Mouse (Mus musculus) urinary bladder, postnatal 4 days (tissue): ENCODE data around the gene Me1.

Experiments used
- DNase-seq, 2 experiments: peaks; one replicate each; pipeline ENCODE4 v3.0.0; 2021 to 2022; ENCODE audit warnings: low spot score in 2 of 2

Me1 gene

GRCm38 (mm10) chr9:86695818-86696261 lies at the start of gene Me1:
Gene Me1, minus strand, starts transcription at chr9:86695953.
- peak in 1 of 2 experiments; percentile 40 for DNase-seq

- no peak for DNase-seq
These were observed 48.3 kb upstream of the Me1 start for GRCm38 (mm10) chr9:86744041-86744440.

GRCm38 (mm10) chr9:86742959-86743911 lies 47.5 kb upstream of the Me1 start, which contains the start of gene Prss35:
Gene Prss35, plus strand, starts transcription at chr9:86743649.
- peak in 1 of 2 experiments; percentile 58 for DNase-seq

GRCm38 (mm10) chr9:86739971-86740370 lies 44.2 kb upstream of the Me1 start:
- DNase-seq: no peak

GRCm38 (mm10) chr9:86738801-86739200 lies 43.0 kb upstream of the Me1 start:
- DNase-seq: no peak

- no peak for DNase-seq
These were observed 42.3 kb upstream of the Me1 start for GRCm38 (mm10) chr9:86738067-86738466.

- no peak for DNase-seq
These were observed 41.2 kb upstream of the Me1 start for GRCm38 (mm10) chr9:86736991-86737390.

- no peak for DNase-seq
These were observed 39.0 kb upstream of the Me1 start for GRCm38 (mm10) chr9:86734795-86735194.

GRCm38 (mm10) chr9:86734357-86734756 lies 38.6 kb upstream of the Me1 start:
- no peak for DNase-seq

- no peak for DNase-seq
These were observed 34.1 kb upstream of the Me1 start for GRCm38 (mm10) chr9:86729811-86730210.

GRCm38 (mm10) chr9:86729084-86729483 lies 33.3 kb upstream of the Me1 start:
- no peak for DNase-seq

- no peak for DNase-seq
These were observed 32.6 kb upstream of the Me1 start for GRCm38 (mm10) chr9:86728214-86728814.

GRCm38 (mm10) chr9:86726381-86726720 lies 30.6 kb upstream of the Me1 start:
- DNase-seq: no peak

- DNase-seq: no peak
These were observed 30.0 kb upstream of the Me1 start for GRCm38 (mm10) chr9:86725604-86726380.

GRCm38 (mm10) chr9:86725066-86725465 lies 29.3 kb upstream of the Me1 start:
- DNase-seq: no peak

- no peak for DNase-seq
These were observed 25.0 kb upstream of the Me1 start for GRCm38 (mm10) chr9:86720794-86721193.

GRCm38 (mm10) chr9:86720227-86720626 lies 24.5 kb upstream of the Me1 start:
- no peak for DNase-seq

- DNase-seq: no peak
These were observed 21.4 kb upstream of the Me1 start for GRCm38 (mm10) chr9:86717119-86717518.

- DNase-seq: no peak
These were observed 20.8 kb upstream of the Me1 start for GRCm38 (mm10) chr9:86716540-86716939.

GRCm38 (mm10) chr9:86714089-86714488 lies 18.3 kb upstream of the Me1 start:
- DNase-seq: no peak

- no peak for DNase-seq
These were observed 16.9 kb upstream of the Me1 start for GRCm38 (mm10) chr9:86712648-86713047.

- no peak for DNase-seq
These were observed 14.4 kb upstream of the Me1 start for GRCm38 (mm10) chr9:86710091-86710634.
